Comparison of ENCODE assay signal across 7 mouse cellular contexts in the genomic region with DNA sequence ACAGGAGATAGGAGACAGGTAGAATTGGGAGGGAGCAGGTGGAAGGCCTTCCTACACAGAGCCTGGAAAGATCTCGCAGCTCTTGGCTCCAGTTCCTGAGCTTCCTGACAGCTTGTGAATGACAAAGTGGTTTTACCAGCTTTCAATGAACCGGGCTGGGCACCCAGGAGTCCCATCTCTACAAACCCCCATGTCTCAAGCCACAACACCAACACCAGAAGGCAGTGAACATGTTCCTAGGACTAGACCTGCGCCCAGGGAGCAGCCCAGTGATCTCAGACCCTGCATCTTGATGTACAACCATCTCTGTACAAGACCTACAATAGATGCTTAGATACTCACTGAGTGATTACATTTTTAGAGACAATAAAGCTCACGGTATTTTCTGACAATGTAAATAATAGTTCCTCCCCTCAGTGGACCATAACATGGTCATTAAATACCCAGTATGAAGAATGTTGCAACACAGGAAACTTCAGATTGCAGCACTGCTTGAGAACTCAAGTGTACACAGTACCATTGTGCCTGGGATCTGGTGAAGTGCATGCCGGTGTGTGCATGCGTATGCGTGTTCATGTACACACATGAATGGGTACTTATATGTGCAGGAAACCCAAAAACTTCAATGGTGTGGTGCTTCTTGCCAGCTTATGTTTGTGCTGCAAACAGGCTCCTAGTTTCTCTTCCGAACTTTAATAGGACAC. TPM values are rescaled to one million over a fixed set of nuclear protein-coding genes. Genes with fewer than 3 reads are reported as not detected.
DNase-seq lines count a peak whose midpoint lies in the region; ATAC-seq and TF ChIP-seq lines count a peak whose summit lies in the region.

No protein-coding gene starts in this region.

- H3K4me2 ChIP-seq in heart, postnatal 0 days (ENCODE audit: low read depth, low read length) = no peak overlapping the region
- no peak overlapping the region for H3K4me2 ChIP-seq in lung, postnatal 0 days (replicated peaks; ENCODE audit: low read depth, low read length)
- H3K4me2 ChIP-seq in midbrain, embryonic 11.5 days = no peak overlapping the region

- no peak for ATAC-seq in heart, postnatal 0 days (ENCODE audit: insufficient read depth, low read depth)
- ATAC-seq in lung, postnatal 0 days = peak; percentile 61
- ATAC-seq in midbrain, embryonic 11.5 days (ENCODE audit: low FRiP score) = no peak

- H3K9me3 ChIP-seq in heart, postnatal 0 days (replicated peaks; ENCODE audit: control insufficient read depth, low read length) = no peaks in the 10 kb centered on the region
- no peaks in the 10 kb centered on the region for H3K9me3 ChIP-seq in lung, postnatal 0 days (ENCODE audit: low read length)
- H3K9me3 ChIP-seq in midbrain, embryonic 11.5 days (ENCODE audit: control insufficient read depth, low read length) = no peaks in the 10 kb centered on the region

- no peak for TF ChIP-seq CTCF in heart, postnatal 0 days (IDR thresholded peaks at IDR 0.05; ENCODE audit: low read depth)
- no peak for TF ChIP-seq CTCF in bone marrow macrophage, adult 2 months (IDR thresholded peaks at IDR 0.05; ENCODE audit: low read depth, low read length)
- TF ChIP-seq CTCF in lung, postnatal 0 days (IDR thresholded peaks at IDR 0.05) = no peak

- TF ChIP-seq EP300 in heart, postnatal 0 days (IDR thresholded peaks at IDR 0.05; ENCODE audit: low read depth) = no peak
- TF ChIP-seq EP300 in lung, postnatal 0 days (IDR thresholded peaks at IDR 0.05) = peak; percentile 65

- no peak overlapping the region for H3K4me3 ChIP-seq in heart, postnatal 0 days (ENCODE audit: low read depth, low read length)
- no peak overlapping the region for H3K4me3 ChIP-seq in bone marrow macrophage, adult 2 months (ENCODE audit: insufficient read depth, low read length)
- no peak overlapping the region for H3K4me3 ChIP-seq in lung, postnatal 0 days (ENCODE audit: low read depth, low read length)
- no peak overlapping the region for H3K4me3 ChIP-seq in midbrain, embryonic 11.5 days (ENCODE audit: low read depth, low read length)

- no peak for TF ChIP-seq POLR2A in bone marrow macrophage, adult 2 months (IDR thresholded peaks at IDR 0.05; ENCODE audit: borderline replicate concordance, low read depth, low read length)

- H3K27me3 ChIP-seq in heart, postnatal 0 days (ENCODE audit: control insufficient read depth, insufficient read depth, low read length) = no peaks in the 10 kb centered on the region
- no peaks in the 10 kb centered on the region for H3K27me3 ChIP-seq in lung, postnatal 0 days (replicated peaks; ENCODE audit: insufficient read depth, low read length)
- H3K27me3 ChIP-seq in midbrain, embryonic 11.5 days (ENCODE audit: control insufficient read depth, insufficient read depth, low read length) = no peaks in the 10 kb centered on the region

- H3K9ac ChIP-seq in heart, postnatal 0 days (replicated peaks; ENCODE audit: low read depth, low read length) = 0 out of 2 replicates have a peak overlapping the region, but pooled peaks have one; percentile 13
- H3K9ac ChIP-seq in lung, postnatal 0 days (replicated peaks; ENCODE audit: low read depth) = no peak overlapping the region
- H3K9ac ChIP-seq in midbrain, embryonic 11.5 days (ENCODE audit: low read length) = no peak overlapping the region

- 69% methylated on average over 8 of the region's 8 CpGs for WGBS in heart, postnatal 0 days
- WGBS in lung, postnatal 0 days = 31% methylated on average over 8 of the region's 8 CpGs
- 93% methylated on average over 8 of the region's 8 CpGs for WGBS in midbrain, embryonic 11.5 days

- H3K4me1 ChIP-seq in heart, postnatal 0 days (ENCODE audit: control insufficient read depth, insufficient read depth) = peaks cover 69% of the 10 kb centered on the region
- peaks cover 76% of the 10 kb centered on the region for H3K4me1 ChIP-seq in bone marrow macrophage, adult 2 months (ENCODE audit: control insufficient read depth, insufficient read depth, low read length)
- peaks cover 76% of the 10 kb centered on the region for H3K4me1 ChIP-seq in lung, postnatal 0 days (ENCODE audit: insufficient read depth, low read depth, low read length)
- H3K4me1 ChIP-seq in midbrain, embryonic 11.5 days (ENCODE audit: control insufficient read depth, insufficient read depth, low read length) = peaks cover 13% of the 10 kb centered on the region

- peak overlapping the region; percentile 38; the same call in 1 of the 2 replicates for H3K27ac ChIP-seq in heart, postnatal 0 days (ENCODE audit: low read depth)
- peak overlapping the region; percentile 42 for H3K27ac ChIP-seq in bone marrow macrophage, adult 2 months (ENCODE audit: insufficient read depth, low read depth, low read length)
- peak overlapping the region; percentile 87 for H3K27ac ChIP-seq in lung, postnatal 0 days (ENCODE audit: low read length)
- no peak overlapping the region for H3K27ac ChIP-seq in midbrain, embryonic 11.5 days (ENCODE audit: low read depth, low read length)

- no peak for DNase-seq in heart, postnatal 0 days (ENCODE audit: low spot score)
- DNase-seq in heart, adult 8-10 months (ENCODE audit: low spot score) = no peak
- peak; percentile 65 for DNase-seq in 416B (ENCODE audit: low read depth)
- peak; percentile 83 for DNase-seq in lung, postnatal 0 days (ENCODE audit: low spot score)
- DNase-seq in midbrain, embryonic 11.5 days (ENCODE audit: low spot score, missing footprints) = no peak
- DNase-seq in ovary, postnatal 36 days (ENCODE audit: low spot score) = no peak

- H3K36me3 ChIP-seq in heart, postnatal 0 days (replicated peaks; ENCODE audit: control insufficient read depth, insufficient read depth, low read length) = peaks cover 25% of the 10 kb centered on the region
- H3K36me3 ChIP-seq in lung, postnatal 0 days (ENCODE audit: insufficient read depth, low read length) = no peaks in the 10 kb centered on the region
- H3K36me3 ChIP-seq in midbrain, embryonic 11.5 days (ENCODE audit: control insufficient read depth, insufficient read depth, low read length) = no peaks in the 10 kb centered on the region

RNA-seq across cellular contexts. Expression of gene Myh9, which starts 10.1 kb away (rescaled TPM):
- total RNA-seq in heart, postnatal 0 days (2014; rRNA removed; ENCODE audit: low replicate concordance) = 62.0 and 63.6 TPM in 2 replicates
- polyA plus RNA-seq in heart, postnatal 0 days (2015; fragmentation: Nextera tagmentation; extraction: Ambion mirVana) = 15.7 and 17.5 TPM in 2 replicates
- 100 to 1,000 TPM in 1 of 4 experiments, 10 to 100 TPM in 3; 72.5 to 127 (median 97.2) TPM for total RNA-seq in heart, adult 8-10 months (2022)
- polyA plus RNA-seq in bone marrow macrophage, adult 2 months (2012; ENCODE audit: insufficient read depth, insufficient read length, missing spikeins) = 170 and 194 TPM in 2 replicates
- polyA plus RNA-seq in lung, postnatal 0 days (2015; fragmentation: Nextera tagmentation; extraction: Ambion mirVana) = 59.3 and 67.3 TPM in 2 replicates
- 16.4 and 19.6 TPM in 2 replicates for polyA plus RNA-seq in midbrain, embryonic 11.5 days (2014; fragmentation: Nextera tagmentation; extraction: Ambion mirVana)

Comparison
In these comparisons a context has a peak if more than half of its experiments do, and no peak if none do; other contexts are left out.
1. DNase-seq: peak in 416B (single experiment) and lung, postnatal 0 days (single experiment); none in heart, postnatal 0 days (single experiment), heart, adult 8-10 months (single experiment), midbrain, embryonic 11.5 days (single experiment) and ovary, postnatal 36 days (single experiment).